Mouse (Mus musculus) bone marrow macrophage, adult 2 months (primary cell): ENCODE data around the gene Slc19a1. TPM values are rescaled to one million over a fixed set of nuclear protein-coding genes. Genes with fewer than 3 reads are reported as not detected.

Experiments used
- H3K27ac ChIP-seq: 2 replicates; pipeline ENCODE4 v1.5.1; 2012; ENCODE audit warnings: low read depth, low read length; ENCODE audit not compliant: insufficient read depth
- H3K4me1 ChIP-seq: 2 replicates; pipeline ENCODE4 v1.6.1; 2012; ENCODE audit warnings: low read length; ENCODE audit not compliant: control insufficient read depth, insufficient read depth
- H3K4me3 ChIP-seq: 2 replicates; pipeline ENCODE4 v1.5.1; 2012; ENCODE audit warnings: mild to moderate bottlenecking, low read length, moderate library complexity; ENCODE audit not compliant: insufficient read depth
- CTCF ChIP-seq: IDR thresholded peaks from 2 replicates; pipeline ENCODE4 v1.5.1; 2012; ENCODE audit warnings: low read depth, mild to moderate bottlenecking, low read length, moderate library complexity
- POLR2A ChIP-seq: IDR thresholded peaks from 2 replicates; pipeline ENCODE4 v1.6.1; 2012; ENCODE audit warnings: mild to moderate bottlenecking, low read depth, low read length, borderline replicate concordance
- polyA plus RNA-seq: library from polyadenylated mRNA; stranded (reverse); fragments of >200 nt; gene quantifications from 2 replicates; pipeline ENCODE4 v1.2.4, GENCODE M21; 2012; ENCODE audit not compliant: missing spikeins, insufficient read depth, insufficient read length

The Slc19a1 gene
- polyA plus RNA-seq, 1 experiment, result 10.7 TPM

DNA sequence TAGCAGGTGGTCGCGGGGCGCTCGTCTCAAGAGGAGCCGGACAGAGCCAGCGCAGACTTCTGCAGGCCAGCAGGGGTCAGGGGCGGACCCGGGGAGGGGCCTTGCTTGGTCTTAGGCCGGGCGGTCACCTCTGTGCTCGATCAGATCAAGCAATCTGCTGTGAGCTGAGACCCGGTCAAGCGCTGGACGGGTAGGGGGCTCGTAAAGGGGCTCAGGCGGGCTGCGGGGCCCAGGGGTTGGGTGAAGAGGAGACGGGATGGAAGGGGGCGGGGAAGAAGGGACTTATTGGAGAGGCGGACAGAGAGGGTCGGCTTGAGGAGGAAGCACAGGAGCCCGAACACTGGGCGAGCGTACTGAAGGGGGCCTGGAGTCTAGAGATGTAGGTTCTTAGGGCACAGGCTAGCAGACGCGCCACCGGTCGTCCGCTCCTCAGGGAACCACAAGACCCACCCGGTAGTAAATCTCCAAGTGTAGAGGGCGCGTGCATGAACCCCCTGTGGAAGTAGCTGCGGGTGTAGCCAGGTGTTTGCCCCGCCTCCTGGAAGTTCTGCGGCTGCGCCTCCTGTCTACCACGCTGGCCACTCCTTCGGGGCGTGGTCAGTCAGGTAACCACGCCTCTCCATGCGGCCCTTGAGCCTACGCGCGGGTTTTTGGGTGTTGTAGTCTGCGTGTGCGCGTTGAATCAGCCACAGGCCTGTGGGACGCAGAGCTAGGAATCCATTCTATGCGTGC is 716 bp downstream of the Slc19a1 start:
- TF ChIP-seq POLR2A (no peak; the same call in 1 of the 2 replicates), CTCF (no peak)
- Histone ChIP-seq H3K27ac (peak overlapping the region; percentile 25; the same call in 1 of the 2 replicates), H3K4me1 (peaks cover 11% of the 10 kb centered on the region), H3K4me3 (peak overlapping the region; percentile 90)

DNA sequence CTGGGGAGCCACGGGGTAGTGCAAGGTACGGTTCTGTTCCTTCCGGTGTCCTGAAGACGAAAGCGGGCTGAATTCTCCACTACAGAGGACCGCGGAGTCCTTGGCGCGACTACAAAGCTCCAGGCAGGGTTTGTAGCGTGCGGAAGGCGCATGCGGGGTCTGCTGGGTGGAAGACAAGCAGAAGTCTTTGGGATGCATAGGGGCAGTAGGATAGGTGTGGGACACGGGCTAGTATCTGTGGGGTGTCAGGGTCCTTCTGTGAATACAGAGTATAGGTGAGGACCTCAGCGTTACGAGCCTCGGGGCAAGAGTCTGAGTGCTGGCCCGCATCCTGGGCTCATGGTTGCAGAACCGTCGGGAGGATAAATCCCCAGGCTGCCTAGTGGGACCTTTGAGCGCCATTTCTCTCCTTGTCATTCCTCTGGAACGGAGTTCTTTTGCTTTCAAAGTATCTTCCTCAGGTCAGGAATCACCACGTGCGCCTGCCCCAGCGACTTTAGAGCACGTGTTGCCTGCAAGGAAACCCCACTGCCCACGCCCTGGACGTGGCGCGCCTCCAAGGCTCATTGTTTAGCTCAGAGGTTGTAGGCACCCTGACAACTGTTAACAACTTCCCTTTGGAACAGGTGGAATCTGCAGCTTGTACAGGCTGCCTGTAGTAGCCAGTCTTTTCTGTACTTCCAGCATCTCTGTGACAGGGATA is 1.4 kb downstream of the Slc19a1 start:
- peak overlapping the region; percentile 25 for H3K27ac ChIP-seq
- peaks cover 11% of the 10 kb centered on the region for H3K4me1 ChIP-seq
- H3K4me3 ChIP-seq, result peak overlapping the region; percentile 90
- TF ChIP-seq POLR2A (no peak), CTCF (no peak)

DNA sequence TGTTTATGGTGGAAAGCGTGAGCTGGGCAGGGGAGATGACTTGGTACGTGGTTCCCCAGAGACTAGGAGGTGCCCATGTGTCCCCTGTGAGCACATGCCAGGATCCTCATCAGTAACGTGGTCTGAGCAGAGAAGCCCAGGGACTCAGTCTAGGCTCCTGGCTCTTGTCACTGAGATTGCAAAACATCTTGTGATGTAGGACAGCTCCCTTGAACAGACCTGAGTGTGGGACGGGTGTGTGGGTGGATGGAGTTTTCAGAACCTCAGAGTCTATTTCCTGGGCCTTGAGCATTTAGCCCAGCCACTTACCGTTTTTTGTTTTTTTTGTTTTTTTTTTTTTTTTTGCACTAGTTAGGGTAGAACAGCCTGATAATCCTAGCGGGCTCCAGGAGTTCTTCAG is 3.4 kb downstream of the Slc19a1 start:
- peak overlapping the region; percentile 90 for H3K4me3 ChIP-seq
- peaks cover 11% of the 10 kb centered on the region for H3K4me1 ChIP-seq
- H3K27ac ChIP-seq, result peak overlapping the region; percentile 42
- TF ChIP-seq CTCF, result no peak

DNA sequence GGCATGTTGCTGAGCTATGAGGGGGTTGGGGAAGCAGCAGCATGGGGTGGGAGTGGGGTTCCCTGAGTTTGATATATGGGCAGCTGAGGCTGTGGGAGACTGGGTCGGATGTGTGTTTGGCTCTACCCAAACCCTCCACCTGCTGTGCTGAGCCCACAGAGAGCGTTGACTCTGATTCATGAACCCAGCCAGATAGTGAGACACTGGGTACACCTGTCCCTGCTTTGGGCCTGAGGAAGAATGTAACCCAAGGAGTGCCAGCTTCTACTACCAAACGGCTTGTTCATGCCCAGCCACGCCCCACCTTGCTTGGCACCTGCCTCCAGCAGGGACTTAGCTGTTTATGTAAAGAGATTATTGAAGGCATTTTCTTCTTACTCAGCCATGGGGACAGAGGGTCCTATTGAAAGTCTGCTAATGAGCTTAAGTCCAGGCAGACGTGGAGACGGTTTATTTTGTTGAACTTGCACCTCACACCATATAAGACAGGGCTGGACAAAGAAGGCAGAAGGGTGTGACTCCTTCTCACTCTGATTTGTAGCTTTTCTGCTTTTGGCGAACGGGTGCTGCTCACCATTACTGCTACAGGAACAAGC is 6.6 kb downstream of the Slc19a1 start:
- H3K4me3 ChIP-seq, result no peak overlapping the region
- H3K27ac ChIP-seq, result no peak overlapping the region
- H3K4me1 ChIP-seq, result peaks cover 11% of the 10 kb centered on the region
- TF ChIP-seq CTCF, result no peak
- no peak for TF ChIP-seq POLR2A

DNA sequence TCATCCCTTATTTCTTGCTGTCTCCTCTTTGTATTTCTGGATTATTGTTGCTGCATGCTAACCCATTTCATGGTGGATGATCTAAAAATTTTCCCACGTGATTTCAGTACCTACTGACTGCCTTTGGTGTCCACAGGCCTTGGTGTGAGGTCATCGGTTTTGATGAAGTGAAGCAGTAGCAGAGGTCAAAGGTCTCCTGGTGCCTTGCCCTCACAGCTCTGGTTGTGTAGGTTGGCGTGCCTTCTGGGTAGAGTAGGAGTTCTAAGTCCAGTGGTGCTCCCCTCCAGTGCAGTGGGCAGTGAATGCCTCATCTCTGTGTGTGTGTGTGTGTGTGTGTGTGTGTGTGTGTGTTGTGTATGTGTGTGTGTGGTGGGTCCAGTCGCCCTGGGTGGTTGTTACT is 16.2 kb downstream of the Slc19a1 start:
- Histone ChIP-seq H3K4me1 (peaks cover 10% of the 10 kb centered on the region), H3K27ac (no peak overlapping the region), H3K4me3 (no peak overlapping the region)
- TF ChIP-seq POLR2A (no peak), CTCF (no peak)

DNA sequence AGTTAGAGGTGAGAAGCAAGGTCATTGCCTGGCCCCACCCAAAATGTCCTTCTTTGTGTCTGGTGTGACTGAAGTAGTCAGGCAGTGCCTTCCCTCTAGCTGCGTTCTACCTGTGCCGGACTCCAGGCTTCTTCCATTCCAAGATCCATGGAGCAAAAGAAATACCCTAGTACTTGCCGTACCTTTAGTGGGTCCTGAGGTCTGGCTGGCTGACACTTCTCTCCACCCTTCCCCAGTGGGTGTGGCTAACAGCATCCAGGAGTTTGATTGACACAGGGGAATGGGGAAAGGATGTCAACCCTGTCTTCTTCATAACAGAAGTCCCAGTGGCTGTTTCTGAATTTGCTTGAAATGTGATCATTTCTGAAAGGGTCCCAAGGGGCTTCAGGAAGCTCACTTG is 16.6 kb downstream of the Slc19a1 start:
- H3K4me1 ChIP-seq, result peaks cover 12% of the 10 kb centered on the region
- H3K4me3 ChIP-seq, result no peak overlapping the region
- no peak overlapping the region for H3K27ac ChIP-seq
- TF ChIP-seq POLR2A (no peak), CTCF (no peak)

DNA sequence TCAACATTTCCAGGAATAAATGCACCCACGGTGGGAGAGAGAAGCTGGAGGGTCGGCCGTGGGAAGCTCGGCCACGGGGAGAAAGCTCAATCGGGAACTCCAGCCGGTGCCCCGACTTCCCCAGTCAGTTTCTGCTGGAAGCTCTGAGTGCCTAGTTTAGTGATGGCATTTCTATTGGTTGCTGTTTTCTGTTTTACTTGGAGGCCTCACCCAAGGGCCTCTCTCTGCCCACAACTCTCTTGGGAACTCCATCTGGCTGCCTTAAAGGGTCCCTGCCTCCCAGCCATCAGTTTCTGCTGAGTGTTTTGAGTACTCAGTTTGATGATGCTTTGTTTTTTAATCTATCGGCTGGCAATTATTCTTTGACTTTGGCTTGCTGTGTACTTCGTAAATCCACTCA is 24.7 kb downstream of the Slc19a1 start:
- Histone ChIP-seq H3K27ac (no peak overlapping the region), H3K4me3 (no peak overlapping the region), H3K4me1 (peaks cover 12% of the 10 kb centered on the region)
- no peak for TF ChIP-seq POLR2A
- TF ChIP-seq CTCF, result no peak

DNA sequence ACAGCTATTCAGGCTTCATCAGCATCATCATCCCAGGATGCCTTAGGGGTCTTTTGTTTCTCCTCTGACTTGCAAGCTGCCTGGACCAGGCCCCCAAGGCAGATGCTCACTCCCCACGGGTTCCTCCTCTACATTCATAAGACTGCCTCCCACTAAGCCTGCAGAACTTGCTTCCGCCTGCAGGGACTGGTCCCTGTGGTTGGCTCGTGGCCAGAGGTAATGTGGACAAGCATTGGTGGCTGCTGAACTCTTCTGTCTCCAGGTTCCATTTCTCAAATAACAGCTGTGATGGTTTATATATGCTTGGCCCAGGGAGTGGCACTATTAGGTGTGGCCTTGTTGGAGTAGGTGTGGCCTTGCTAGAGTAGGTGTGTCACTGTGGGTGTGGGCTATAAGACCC is 29.4 kb downstream of the Slc19a1 start:
- H3K4me3 ChIP-seq, result no peak overlapping the region
- TF ChIP-seq CTCF, result no peak
- TF ChIP-seq POLR2A, result no peak
- H3K4me1 ChIP-seq, result no peaks in the 10 kb centered on the region
- no peak overlapping the region for H3K27ac ChIP-seq

DNA sequence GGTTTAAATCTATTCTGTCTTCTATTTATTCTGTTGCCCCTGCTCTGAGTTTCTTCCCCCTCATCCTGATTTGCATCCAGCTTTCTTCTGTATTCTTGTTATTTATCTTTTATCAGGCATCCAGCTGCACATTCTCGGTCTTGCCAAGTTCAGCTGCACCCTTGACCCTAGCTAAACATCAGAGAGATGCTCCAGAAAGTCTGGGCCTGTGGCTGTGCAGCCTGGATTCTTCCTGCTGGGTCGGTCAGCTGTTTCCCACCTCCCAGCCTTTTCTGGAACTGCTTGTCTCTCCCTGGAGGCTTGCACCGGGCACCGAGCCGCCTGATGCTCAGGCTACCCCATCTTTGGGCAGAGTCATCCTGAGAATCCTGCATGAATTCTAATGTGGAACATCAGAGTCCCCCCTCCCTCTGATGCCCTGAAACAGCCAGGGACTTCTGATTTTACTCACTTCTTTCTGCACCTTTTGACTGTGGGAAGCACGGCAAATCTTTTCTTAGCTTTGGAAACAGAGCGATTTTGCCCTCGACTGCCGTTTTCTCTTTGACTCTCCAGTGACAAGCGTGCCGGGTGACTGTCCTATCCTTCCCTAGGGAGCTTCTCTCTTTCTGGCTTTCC is 30.5 kb downstream of the Slc19a1 start:
- H3K4me1 ChIP-seq, result no peaks in the 10 kb centered on the region
- no peak overlapping the region for H3K4me3 ChIP-seq
- TF ChIP-seq POLR2A (no peak), CTCF (no peak)
- no peak overlapping the region for H3K27ac ChIP-seq

DNA sequence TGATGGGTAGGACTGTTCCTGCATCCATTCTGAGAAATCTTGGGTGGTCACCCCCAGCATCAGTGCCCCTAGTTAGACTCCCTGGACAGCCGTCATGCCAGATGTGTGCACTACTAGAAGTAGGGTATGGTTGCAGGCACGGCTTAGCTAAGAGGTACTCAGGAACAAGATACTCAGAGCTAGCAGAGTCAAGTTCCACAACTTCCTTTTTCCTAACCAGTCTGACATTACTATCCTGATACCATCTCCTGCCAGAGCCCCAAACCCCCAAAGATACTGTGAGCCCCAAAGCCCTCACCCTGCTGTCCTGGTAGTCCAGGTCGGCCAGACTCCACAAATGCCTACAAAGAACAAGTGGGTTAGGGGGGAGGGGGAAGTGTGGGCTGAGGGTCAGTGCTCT is 32.2 kb downstream of the Slc19a1 start:
- Histone ChIP-seq H3K4me3 (no peak overlapping the region), H3K4me1 (no peaks in the 10 kb centered on the region), H3K27ac (no peak overlapping the region)
- no peak for TF ChIP-seq POLR2A
- no peak for TF ChIP-seq CTCF
